Mouse (Mus musculus) heart, postnatal 36 days (tissue): ENCODE measurements at regions not wholly inside any gene's neighbourhood (a gene's known extent, or its start where the extent isn't known, plus 50 kb on each side); places are given as distances from the start of the nearest gene placed in this dataset.

ENCODE experiments used
- DNase-seq, 2 experiments: peaks; one replicate each; pipeline ENCODE4 v3.0.0; 2021 to 2022
- intact Hi-C: fragments of 180-260 bp; cut with DNase I; formaldehyde crosslinking; loops from one replicate; pipeline ENCODE4 v1.15.1; 2025

DNA sequence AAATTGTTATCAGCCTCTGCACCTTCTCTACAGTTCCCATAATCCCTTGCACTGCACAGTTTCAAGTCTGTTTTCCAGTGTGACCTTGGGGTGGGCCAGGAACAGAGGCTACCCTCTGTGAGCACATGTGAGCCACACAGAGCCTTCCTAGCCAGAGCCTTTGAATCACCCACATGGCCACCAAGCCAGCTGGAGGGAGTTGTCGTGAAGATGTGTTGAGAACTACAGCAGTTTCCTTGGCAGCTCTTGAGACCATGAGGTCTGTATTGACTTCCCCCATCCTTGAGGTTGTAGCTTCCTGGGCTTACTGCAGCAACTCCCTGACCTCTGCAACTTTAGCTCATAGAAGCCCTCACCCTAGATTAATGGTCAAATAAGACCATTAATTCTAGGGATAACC lies 318.1 kb downstream of the Wdr11 start:
- intact Hi-C loops: no loop called here
- no peak for DNase-seq

DNA sequence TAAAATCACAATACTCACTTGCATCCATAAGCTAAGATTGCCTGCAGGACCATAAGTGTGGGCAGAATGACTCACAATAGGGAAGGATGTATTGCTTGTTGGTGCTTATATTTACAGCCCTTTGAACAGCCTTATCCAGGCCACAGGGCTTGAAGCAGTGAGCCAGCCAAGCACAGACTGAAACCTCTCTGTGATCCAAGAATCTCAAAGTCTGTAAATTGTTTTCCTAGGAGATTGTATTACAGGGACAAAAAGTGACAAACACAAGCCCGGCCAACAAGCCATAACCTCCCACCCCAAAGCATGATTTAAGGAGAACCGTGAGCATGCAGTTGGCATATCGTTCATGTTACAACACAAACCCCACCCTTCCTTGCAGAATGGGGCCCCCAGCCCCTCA lies 319.2 kb downstream of the Wdr11 start:
- intact Hi-C loops: no loop called here
- DNase-seq: no peak

- intact Hi-C loops: no loop called here
- no peak for DNase-seq
These were observed 323.2 kb downstream of the Wdr11 start for GRCm38 (mm10) chr7:129914871-129915270.

DNA sequence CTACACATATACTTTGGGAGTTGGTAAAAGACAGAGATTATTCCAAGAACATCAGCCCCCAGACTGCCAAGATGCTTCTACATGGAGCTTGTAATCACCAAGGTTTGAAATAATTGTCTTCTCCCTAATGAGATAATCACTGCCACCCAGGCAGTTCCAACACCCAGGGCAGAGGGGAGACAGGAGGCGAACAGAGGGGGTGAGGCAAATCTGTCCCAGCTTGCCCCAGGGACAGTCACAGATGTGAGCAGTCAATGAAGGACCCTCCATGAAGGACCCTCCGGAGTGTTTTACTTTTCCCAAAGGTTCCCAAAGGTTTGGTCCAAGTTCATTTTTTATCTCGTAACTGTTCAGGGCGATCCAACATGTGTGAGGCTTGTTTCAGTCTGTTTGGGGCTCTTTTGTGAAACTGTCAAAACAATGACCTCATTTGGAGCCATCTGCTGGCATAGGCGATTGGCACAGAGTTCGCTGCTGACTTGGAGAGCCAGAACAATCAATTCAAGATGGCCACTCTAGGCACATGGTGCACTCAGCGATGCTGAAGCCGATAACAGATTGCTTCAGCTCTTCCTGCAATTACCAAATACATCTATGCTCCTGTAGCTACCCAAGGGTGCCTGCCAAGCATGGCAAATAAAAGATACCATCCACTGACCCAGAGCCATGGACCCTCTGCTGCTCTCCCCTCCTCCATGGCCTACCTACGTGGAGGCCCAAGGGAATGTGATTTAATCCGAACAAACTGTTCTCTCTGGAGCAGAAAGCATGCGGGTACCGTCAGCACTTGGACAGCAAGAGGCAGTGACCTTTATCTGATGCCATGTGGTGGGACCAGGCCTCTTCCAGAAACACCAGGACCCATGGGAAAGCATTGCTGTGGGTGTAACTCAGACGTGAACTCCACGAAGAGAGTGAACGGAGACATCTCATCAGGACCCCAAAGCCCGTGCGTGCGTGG lies 326.9 kb downstream of the Wdr11 start:
- intact Hi-C loops: no loop called here
- DNase-seq: no peak

DNA sequence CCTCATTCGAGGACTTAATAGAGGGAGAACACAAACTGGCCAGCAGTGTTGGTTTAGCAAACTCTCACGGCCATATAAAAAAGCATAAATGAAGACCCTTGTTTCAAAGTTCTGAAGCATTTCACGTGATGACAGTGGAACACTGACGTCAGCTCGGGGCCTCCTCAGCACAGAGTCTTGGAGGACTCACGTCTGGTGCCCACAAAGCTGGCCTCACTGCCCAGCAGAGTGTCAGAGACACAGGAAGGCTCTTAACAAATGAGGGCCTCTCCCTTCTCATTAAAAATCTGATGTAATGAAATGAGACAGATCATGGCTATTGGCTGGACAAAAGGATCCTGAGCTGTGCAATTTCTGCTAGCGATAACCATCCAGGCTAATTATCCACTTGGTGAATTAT lies 330.6 kb downstream of the Wdr11 start:
- no peak for DNase-seq
- intact Hi-C loops: no loop called here

GRCm38 (mm10) chr7:129936731-129937130 lies 345.1 kb downstream of the Wdr11 start:
- DNase-seq: no peak
- intact Hi-C loops: no loop called here

GRCm38 (mm10) chr7:129937715-129938114 lies 346.1 kb downstream of the Wdr11 start:
- intact Hi-C loops: no loop called here
- DNase-seq: no peak

DNA sequence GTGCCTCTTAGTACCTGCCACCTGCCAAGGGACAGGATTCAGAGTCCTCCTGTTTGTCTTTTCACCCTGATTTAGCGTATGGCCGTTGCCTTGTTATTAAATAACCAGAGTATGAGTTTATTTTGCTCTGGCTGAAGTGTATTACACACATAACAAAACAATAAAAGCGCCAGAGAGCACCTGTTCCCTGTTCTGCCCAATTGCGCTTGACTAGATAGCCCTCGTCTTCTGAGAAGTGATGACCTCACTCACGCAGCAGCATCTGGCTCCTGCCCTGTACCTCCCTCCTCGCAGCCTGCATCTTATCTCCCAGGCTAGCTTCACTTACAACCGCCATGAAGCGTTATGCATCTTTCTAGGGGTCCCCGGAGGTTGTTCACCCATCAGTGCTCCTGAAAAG lies 346.5 kb downstream of the Wdr11 start:
- intact Hi-C loops: no loop called here
- DNase-seq: no peak

GRCm38 (mm10) chr7:129939266-129939665 lies 347.6 kb downstream of the Wdr11 start:
- intact Hi-C loops: no loop called here

DNA sequence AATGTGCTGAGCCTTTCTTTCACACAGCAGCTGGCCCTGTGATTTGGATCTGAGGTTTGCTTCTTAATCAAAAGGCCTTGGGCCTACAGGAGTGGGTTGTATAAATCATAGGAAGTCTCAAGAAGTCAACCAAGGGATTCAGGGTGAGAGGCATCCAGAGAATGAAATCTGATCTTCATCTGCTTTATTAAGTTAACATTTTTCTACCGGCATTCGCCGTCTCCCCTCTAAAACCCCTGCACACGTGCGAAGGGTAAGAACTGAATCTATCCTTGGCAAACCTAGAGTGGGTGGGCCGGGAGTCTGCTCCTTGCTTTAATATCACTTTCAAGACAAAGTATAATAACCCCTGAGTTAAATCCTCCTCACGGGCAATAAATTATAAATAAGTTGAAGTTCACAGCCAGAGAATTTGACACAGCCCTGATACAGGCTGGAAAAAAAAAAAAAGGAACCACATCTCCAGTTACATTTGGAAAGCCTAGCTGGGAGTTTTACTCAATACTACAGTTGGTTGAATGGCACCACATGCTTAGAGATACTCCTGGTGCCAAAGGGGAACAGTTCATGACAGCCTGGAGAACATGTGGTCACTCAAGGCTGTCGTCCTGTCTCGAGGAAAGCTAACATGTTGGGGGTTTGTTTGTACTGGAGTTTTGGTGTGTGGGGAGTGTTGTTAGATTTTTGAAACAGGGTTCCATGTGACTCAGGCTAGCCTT lies 349.8 kb downstream of the Wdr11 start:
- intact Hi-C loops: no loop called here

More at GRCm38 (mm10) chr7:129939266-129939665, 347.6 kb downstream of the Wdr11 start:
- no peak for DNase-seq

DNA sequence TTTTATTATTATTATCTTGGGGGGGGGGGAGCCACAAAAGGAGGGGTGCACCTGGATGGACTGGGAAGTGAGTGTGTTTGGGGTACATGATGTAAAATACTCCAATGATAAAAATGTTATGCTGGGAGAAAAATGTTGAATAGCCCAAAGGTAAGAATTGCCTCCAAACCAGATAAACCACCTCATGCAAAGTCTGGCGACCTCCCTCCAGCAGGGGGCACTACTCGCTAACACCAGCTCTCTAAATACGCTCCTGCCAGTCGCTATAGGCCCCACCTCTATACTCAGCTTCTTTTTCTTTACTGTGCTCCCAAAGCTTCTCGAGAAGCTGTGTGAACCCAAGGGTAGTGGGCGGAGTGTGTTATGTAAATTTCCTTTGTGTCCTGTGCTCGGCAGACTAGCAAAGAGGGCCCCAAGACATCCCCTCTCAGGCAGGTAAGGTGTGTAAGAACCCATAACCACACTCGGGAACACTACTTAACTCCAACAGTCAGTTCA lies 357.0 kb downstream of the Wdr11 start:
- no peak for DNase-seq
- intact Hi-C loops: no loop called here

More for the DNA sequence above, 349.8 kb downstream of the Wdr11 start:
- DNase-seq: no peak

- intact Hi-C loops: no loop called here
- DNase-seq: no peak
These were observed 358.8 kb downstream of the Wdr11 start for GRCm38 (mm10) chr7:129950456-129950855.

- no peak for DNase-seq
- intact Hi-C loops: no loop called here
These were observed 366.7 kb downstream of the Wdr11 start for GRCm38 (mm10) chr7:129958379-129958778.

DNA sequence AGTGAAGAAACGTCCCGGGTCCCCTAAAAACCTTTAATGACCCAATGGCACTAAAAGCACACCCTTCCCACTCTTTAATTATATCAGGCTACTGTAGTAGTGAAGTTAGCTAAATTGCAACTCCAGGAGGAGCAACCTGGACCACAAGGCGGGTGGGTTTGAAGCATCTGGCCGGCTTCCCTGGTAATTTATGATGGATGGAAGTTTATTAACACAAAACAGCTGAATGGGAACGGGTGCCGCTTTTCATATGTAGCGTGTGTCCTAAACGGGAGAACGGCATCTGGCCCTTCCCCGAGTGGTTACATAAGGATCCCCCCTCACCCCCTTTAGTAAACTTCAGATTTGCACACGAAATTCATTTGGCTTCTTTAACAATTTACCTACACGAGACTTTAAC lies 370.9 kb downstream of the Wdr11 start:
- intact Hi-C loops: no loop called here
- no peak for DNase-seq

GRCm38 (mm10) chr7:129964192-129964591 lies 372.5 kb downstream of the Wdr11 start:
- intact Hi-C loops: no loop called here
- DNase-seq: no peak

DNA sequence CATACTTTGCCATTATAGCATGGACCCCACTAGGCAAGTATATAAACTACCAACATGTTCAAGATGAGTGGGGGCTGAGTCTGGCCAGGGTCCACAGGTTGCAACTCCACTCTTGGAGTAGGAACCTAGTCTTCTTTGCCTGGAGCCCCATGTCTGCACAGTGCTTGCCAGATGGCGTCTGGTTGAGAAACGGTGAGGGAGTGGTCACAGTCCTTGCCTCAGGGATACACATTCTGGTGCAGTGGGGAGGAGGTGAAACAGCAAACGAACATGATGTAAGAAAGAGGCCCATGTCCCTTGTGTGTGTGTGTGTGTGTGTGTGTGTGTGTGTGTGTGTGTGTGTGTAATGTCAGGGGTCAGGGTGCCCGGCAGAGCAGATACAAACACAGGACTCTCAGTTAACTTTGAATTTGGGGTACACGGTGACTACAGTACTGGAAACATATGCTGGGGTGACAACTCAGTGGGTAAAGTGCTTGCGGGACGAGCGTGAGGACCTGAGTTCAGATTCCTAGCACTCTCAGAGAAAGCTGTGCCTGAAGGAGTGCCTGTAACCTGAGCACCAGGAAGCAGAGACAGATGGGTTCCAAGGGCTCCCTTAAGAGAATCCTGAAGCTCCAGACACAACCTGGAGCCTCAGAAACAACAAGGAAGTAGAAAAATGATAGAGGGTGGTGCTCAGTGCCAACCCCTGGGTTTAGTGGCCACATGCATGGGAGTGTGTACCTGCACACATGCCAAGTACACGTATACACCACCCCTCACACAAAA lies 373.8 kb downstream of the Wdr11 start:
- intact Hi-C loops: no loop called here
- DNase-seq: no peak

DNA sequence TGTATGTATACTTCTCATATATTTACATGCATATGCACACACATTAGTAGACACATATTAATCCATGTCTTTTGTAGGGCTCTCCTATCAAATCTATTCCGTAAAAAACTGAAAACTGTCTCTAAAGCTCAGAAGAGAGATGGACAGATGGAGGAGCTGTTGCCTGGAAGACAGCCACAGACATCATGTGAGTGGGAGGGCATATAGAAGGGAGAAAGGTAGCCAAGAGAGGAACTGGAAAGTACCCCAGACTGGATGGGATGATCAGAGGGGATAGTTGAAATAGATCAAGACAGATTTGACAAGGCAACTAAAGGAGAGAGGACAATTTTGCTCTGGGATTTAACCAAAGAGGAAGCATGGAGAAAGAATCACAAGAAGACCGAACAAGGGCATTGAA lies 375.1 kb downstream of the Wdr11 start:
- DNase-seq: no peak
- intact Hi-C loops: no loop called here

DNA sequence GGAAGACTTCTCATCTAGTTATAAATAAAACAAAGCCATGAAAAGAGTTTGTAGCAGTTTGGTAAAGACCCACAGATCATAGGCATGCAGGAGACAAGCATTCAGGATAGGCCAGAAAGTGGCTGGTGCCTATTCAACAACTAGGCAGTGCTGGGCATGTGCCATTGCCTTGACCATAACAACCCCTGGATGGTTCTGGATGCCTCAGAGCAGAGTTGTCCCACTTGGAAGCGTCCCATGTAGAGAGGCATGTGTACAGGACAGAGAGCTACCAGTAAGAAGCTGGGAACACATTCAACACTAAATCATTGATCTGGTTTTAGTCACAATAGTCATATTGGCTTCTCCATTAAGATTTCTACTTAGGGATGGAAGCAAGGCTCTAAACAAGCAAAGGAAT lies 378.5 kb downstream of the Wdr11 start:
- intact Hi-C loops: no loop called here
- no peak for DNase-seq

DNA sequence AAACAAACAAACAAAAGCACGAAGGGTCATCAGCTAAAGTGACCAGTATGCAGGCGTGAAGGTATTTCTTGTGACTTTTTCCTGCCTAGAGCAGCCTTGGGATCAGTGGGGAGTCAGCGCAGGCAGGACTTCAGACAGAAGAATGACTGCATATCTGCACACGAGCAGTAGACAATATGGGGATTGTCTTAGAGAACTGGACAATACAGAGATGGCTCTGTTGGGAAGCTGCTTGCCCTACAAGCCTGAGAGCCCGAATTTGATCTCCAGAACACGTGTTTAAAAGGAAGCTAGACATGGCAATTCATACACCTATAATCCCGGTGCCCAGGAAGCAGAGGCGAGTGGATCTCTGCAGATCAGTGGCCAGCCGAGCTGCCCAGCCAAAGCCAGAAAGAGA lies 382.5 kb downstream of the Wdr11 start:
- DNase-seq: no peak
- intact Hi-C loops: no loop called here

DNA sequence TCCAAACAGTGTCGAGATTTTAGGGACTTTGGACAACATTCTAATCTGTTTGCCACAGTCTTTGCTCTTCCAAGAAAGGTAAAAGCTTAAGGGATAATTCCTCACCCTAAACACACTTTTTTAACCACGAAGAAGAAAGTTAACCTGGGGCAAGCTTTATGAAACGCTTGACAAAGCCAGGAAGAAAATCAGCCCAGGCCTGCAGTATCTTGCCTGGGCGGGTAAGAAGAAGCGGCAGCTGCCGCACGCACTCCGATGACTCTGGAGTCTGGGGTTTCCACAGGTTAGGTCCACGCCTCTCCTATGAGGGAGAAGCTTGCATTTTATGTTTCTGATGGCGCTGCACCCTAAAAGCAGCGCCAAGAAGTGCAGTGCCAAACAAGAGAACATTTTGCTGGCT lies 383.2 kb downstream of the Wdr11 start:
- no peak for DNase-seq
- intact Hi-C loops: no loop called here
